11 mouse cellular contexts compared by ENCODE assay signal in the genomic region with DNA sequence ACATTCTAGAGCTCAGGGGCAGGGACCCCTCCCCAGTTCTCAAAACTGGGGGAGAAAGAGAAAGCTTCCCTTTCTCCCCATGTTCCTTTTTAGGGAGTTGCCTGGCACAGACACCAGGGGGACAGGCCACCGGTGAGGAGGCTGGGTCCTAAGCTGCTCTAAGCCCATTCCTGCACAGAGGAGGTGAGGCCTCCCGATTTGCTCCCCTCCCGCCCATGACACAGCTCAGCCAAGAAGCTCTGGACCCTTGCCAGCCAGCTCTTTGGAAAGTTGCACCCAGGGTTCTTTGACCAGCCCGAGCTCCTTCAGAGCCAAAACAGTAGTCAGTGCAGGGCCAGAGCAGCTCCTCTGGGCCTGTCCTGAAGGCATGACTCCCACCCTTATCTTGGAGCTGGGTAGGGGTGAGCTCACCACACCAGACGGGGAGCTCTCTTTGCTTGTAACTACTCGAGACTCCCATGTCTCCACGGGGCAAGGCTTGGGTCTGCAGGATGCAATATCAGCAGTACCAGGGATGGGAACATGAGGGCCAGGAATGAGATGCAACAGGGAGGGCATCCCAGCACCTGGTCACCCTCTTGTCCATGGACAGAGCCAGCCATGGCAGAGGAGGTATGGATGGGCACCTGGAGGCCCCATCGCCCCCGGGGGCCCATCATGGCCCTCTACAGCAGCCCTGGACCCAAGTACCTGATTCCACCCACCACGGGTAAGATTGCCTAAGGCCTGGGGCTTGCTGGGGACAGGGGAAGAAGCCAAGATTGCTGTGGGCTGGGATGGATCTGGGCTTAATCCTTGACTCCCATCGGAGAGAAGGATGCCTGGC. TPM values are rescaled to one million over a fixed set of nuclear protein-coding genes. Genes with fewer than 3 reads are reported as not detected.
A peak's percentile ranks its signal among the peaks of the same experiment; 100 is the strongest.
DNase-seq lines count a peak whose midpoint lies in the region; ATAC-seq and TF ChIP-seq lines count a peak whose summit lies in the region.
"Had no signal": no experiment of that assay in that cellular context is flagged by ENCODE, and none has a peak within 500 bp of the region (broad histone marks: within the 10 kb centered on the region; RNA-seq: fewer than 3 reads in every experiment).

A gene (plus strand): TSS at position 51 of the 826 bp plus-strand sequence.

- H3K27me3 ChIP-seq in hindbrain, embryonic 16.5 days (replicated peaks; ENCODE audit: control insufficient read depth, insufficient read depth, low read length), result 0 out of 2 replicates have a peak, but pooled peaks cover 3% of the 10 kb centered on the region
- H3K27me3 ChIP-seq in hindbrain, embryonic 12.5 days, result peaks cover 9% of the 10 kb centered on the region; the same call in 1 of the 2 replicates
- no peaks in the 10 kb centered on the region for H3K27me3 ChIP-seq in testis, adult 2 months (ENCODE audit: control insufficient read depth, insufficient read depth, low read length)

- 0 out of 2 replicates have a peak, but pooled peaks have one; percentile 7 for ATAC-seq in hindbrain, embryonic 16.5 days
- ATAC-seq in hindbrain, embryonic 12.5 days (ENCODE audit: low FRiP score), result no peak
- no peak for ATAC-seq in erythroid progenitor cell, adult 5-6 weeks (replicated peaks; ENCODE audit: low FRiP score, poor library complexity, severe bottlenecking)

- H3K4me2 ChIP-seq in hindbrain, embryonic 16.5 days (ENCODE audit: low read length), result no peak within 1 kb of the TSS
- H3K4me2 ChIP-seq in hindbrain, embryonic 12.5 days (replicated peaks), result no peak within 1 kb of the TSS
- H3K4me2 ChIP-seq: liver, embryonic 13.5 days; stomach, embryonic 15.5 days had no signal

- H3K36me3 ChIP-seq in hindbrain, embryonic 16.5 days (ENCODE audit: control insufficient read depth, insufficient read depth, low read length), result peaks cover 12% of the 10 kb centered on the region
- peaks cover 17% of the 10 kb centered on the region for H3K36me3 ChIP-seq in hindbrain, embryonic 12.5 days
- no peaks in the 10 kb centered on the region for H3K36me3 ChIP-seq in testis, adult 2 months (ENCODE audit: control insufficient read depth, insufficient read depth, low read length)

- 62% methylated on average over 11 of the region's 11 CpGs for WGBS in hindbrain, embryonic 16.5 days
- WGBS in hindbrain, embryonic 12.5 days, result 76% methylated on average over 11 of the region's 11 CpGs

- no peak within 1 kb of the TSS for H3K4me3 ChIP-seq in hindbrain, embryonic 16.5 days (ENCODE audit: low read length)
- H3K4me3 ChIP-seq in hindbrain, embryonic 12.5 days, result no peak within 1 kb of the TSS
- peak within 1 kb of the TSS; percentile 74 for H3K4me3 ChIP-seq in testis, adult 2 months (ENCODE audit: control insufficient read depth, low read depth, low read length)
- H3K4me3 ChIP-seq: liver, embryonic 13.5 days; stomach, embryonic 15.5 days had no signal

- no peaks in the 10 kb centered on the region for H3K9me3 ChIP-seq in hindbrain, embryonic 16.5 days (ENCODE audit: control insufficient read depth, low read length)
- no peaks in the 10 kb centered on the region for H3K9me3 ChIP-seq in hindbrain, embryonic 12.5 days (replicated peaks)
- H3K9me3 ChIP-seq: liver, embryonic 13.5 days; stomach, embryonic 15.5 days had no signal

- no peak within 1 kb of the TSS for H3K9ac ChIP-seq in hindbrain, embryonic 16.5 days (ENCODE audit: low read depth, low read length)
- H3K9ac ChIP-seq in hindbrain, embryonic 12.5 days, result no peak within 1 kb of the TSS
- H3K9ac ChIP-seq: liver, embryonic 13.5 days; stomach, embryonic 15.5 days had no signal

- no peak within 1 kb of the TSS for H3K27ac ChIP-seq in hindbrain, embryonic 16.5 days (ENCODE audit: low read depth, low read length)
- no peak within 1 kb of the TSS for H3K27ac ChIP-seq in hindbrain, embryonic 12.5 days
- H3K27ac ChIP-seq in testis, adult 2 months (ENCODE audit: control insufficient read depth, insufficient read depth, low read depth, low read length), result 0 out of 2 replicates have a peak within 1 kb of the TSS, but pooled peaks have one; percentile 40
- H3K27ac ChIP-seq: liver, embryonic 13.5 days; stomach, embryonic 15.5 days had no signal

- H3K4me1 ChIP-seq in hindbrain, embryonic 16.5 days (ENCODE audit: control insufficient read depth, insufficient read depth, low read depth, low read length), result no peaks in the 10 kb centered on the region
- no peaks in the 10 kb centered on the region for H3K4me1 ChIP-seq in hindbrain, embryonic 12.5 days
- H3K4me1 ChIP-seq in testis, adult 2 months (ENCODE audit: control insufficient read depth, insufficient read depth, low read length), result peaks cover 3% of the 10 kb centered on the region; the same call in 1 of the 2 replicates
- H3K4me1 ChIP-seq: stomach, embryonic 15.5 days had no signal

- no peak for TF ChIP-seq CTCF in testis, adult 2 months (IDR thresholded peaks at IDR 0.05; ENCODE audit: control insufficient read depth, insufficient read depth, insufficient replicate concordance, low read depth, low read length)

- DNase-seq in testis, postnatal 14 days (ENCODE audit: low spot score), result no peak
- peak; percentile 54 for DNase-seq in kidney, postnatal 14 days
- no peak for DNase-seq in frontal cortex, adult 2 months (ENCODE audit: extremely low spot score in 1 of 2, low spot score in 1 of 2)
- DNase-seq: liver, embryonic 13.5 days had no signal

- TF ChIP-seq POLR2A in testis, adult 2 months (IDR thresholded peaks at IDR 0.05; ENCODE audit: control insufficient read depth, low read depth, low read length), result peak; percentile 23; the same call in 1 of the 2 replicates

RNA-seq across cellular contexts. Expression of the gene that starts here (rescaled TPM):
- 0.21 and 0.29 TPM in 2 replicates for polyA plus RNA-seq in hindbrain, embryonic 16.5 days (2015; fragmentation: Nextera tagmentation; extraction: Ambion mirVana)
- not detected in 2 replicates for polyA plus RNA-seq in hindbrain, embryonic 12.5 days (2016; fragmentation: Nextera tagmentation; extraction: Ambion mirVana)
- polyA plus RNA-seq in testis, adult 2 months (2012; rRNA removed), result 539 and 573 TPM in 2 replicates
- polyA plus RNA-seq in frontal cortex, adult 2 months (2012; rRNA removed), result 0.26 and 0.36 TPM in 2 replicates
- total RNA-seq in erythroid progenitor cell, adult 5-6 weeks (2015; ENCODE audit: low replicate concordance), result not detected in 2 replicates
- total RNA-seq in erythroid progenitor cell, adult 5-6 weeks (2017; ENCODE audit: low replicate concordance), result not detected in 2 replicates
- total RNA-seq: MEL had no signal
- polyA plus RNA-seq: liver, embryonic 13.5 days; neural tube, embryonic 11.5 days; stomach, embryonic 15.5 days had no signal

Comparison
In these comparisons a context has a peak if more than half of its experiments do, and no peak if none do; other contexts are left out.
1. RNA of the gene that starts here (polyA plus RNA-seq): 539 to 573 TPM in testis, adult 2 months; 0.26 to 0.36 TPM in frontal cortex, adult 2 months, 0.21 to 0.29 TPM in hindbrain, embryonic 16.5 days and not detected in hindbrain, embryonic 12.5 days; every median in the first group is over 100 times any median in the second.
2. Peak in ATAC-seq in hindbrain, embryonic 16.5 days; RNA of the gene not detected or under 1 TPM.